Mouse (Mus musculus) effector memory CD4-positive, alpha-beta T cell, adult 7 months (primary cell): ENCODE measurements around the gene C2cd4c. TPM values are rescaled to one million over a fixed set of nuclear protein-coding genes. Genes with fewer than 3 reads are reported as not detected.

Experiments
- polyA plus RNA-seq: library from polyadenylated mRNA; unstranded; fragments of 100-300 nt; shearing (Covaris generic); gene quantifications from one replicate; pipeline ENCODE4 v1.2.1, GENCODE M21; 2017

C2cd4c gene
- not detected for polyA plus RNA-seq

GRCm38 (mm10) chr10:79613578-79614304, at the start of gene C2cd4c:
Gene C2cd4c, minus strand, starts transcription at chr10:79614025.

GRCm38 (mm10) chr10:79645711-79646110, 31.9 kb upstream of the C2cd4c start, which contains the start of gene Odf3l2:
Gene Odf3l2, minus strand, starts transcription at chr10:79645738.

GRCm38 (mm10) chr10:79637128-79638110, 23.6 kb upstream of the C2cd4c start, which contains the start of gene Shc2:
Gene Shc2, minus strand, starts transcription at chr10:79637918.

GRCm38 (mm10) chr10:79587061-79587751, 26.6 kb downstream of the C2cd4c start, which contains the start of gene Theg:
Gene Theg, minus strand, starts transcription at chr10:79587331.

Other genes starting within 250 kb of the C2cd4c start
- gene Vmn2r83, start 145.3 kb downstream of the C2cd4c start, polyA plus RNA-seq, result 0.10 TPM
- gene Plpp2, start 80.2 kb downstream of the C2cd4c start, polyA plus RNA-seq, result 3.7 TPM
- 38.1 TPM for gene Mier2, start 58.8 kb downstream of the C2cd4c start, polyA plus RNA-seq
- 0.35 TPM for gene Theg, start 26.7 kb downstream of the C2cd4c start, polyA plus RNA-seq
- 0.17 TPM for gene Shc2, start 23.9 kb upstream of the C2cd4c start, polyA plus RNA-seq
- gene Odf3l2, start 31.7 kb upstream of the C2cd4c start, polyA plus RNA-seq, result not detected
- gene Madcam1, start 50.5 kb upstream of the C2cd4c start, polyA plus RNA-seq, result 0.54 TPM
- gene Tpgs1, start 55.3 kb upstream of the C2cd4c start, polyA plus RNA-seq, result 26.2 TPM
- 78.4 TPM for gene Cdc34, start 68.2 kb upstream of the C2cd4c start, polyA plus RNA-seq
- gene Gzmm, start 75.0 kb upstream of the C2cd4c start, polyA plus RNA-seq, result 8.2 TPM
- gene Bsg, start 90.5 kb upstream of the C2cd4c start, polyA plus RNA-seq, result 207 TPM
- gene Hcn2, start 102.6 kb upstream of the C2cd4c start, polyA plus RNA-seq, result not detected
- gene Polrmt, start 132.6 kb upstream of the C2cd4c start, polyA plus RNA-seq, result 31.9 TPM
- not detected for gene Fgf22, start 141.1 kb upstream of the C2cd4c start, polyA plus RNA-seq
- gene Rnf126, start 152.9 kb upstream of the C2cd4c start, polyA plus RNA-seq, result 41.8 TPM
- not detected for gene Fstl3, start 163.2 kb upstream of the C2cd4c start, polyA plus RNA-seq
- 0.17 TPM for gene Prss57, start 176.9 kb upstream of the C2cd4c start, polyA plus RNA-seq
- gene Palm, start 179.5 kb upstream of the C2cd4c start, polyA plus RNA-seq, result 4.5 TPM
- 0.44 TPM for gene Misp, start 207.0 kb upstream of the C2cd4c start, polyA plus RNA-seq
- 478 TPM for gene Ptbp1, start 240.4 kb upstream of the C2cd4c start, polyA plus RNA-seq